Mouse (Mus musculus) intestine, embryonic 15.5 days (tissue): ENCODE measurements at regions not wholly inside any gene's neighbourhood (a gene's known extent, or its start where the extent isn't known, plus 50 kb on each side); places are given as distances from the start of the nearest gene placed in this dataset.

ENCODE experiments used
- ATAC-seq: fragments of 200-750 bp; cut with Nextera tagmentation; 2 replicates; pipeline ENCODE4 v1.8.0; 2017; ENCODE audit warnings: moderate TSS enrichment, moderate library complexity
- H3K27ac ChIP-seq: fragments of 300-500 bp; sonication (generic); 2 replicates; pipeline ENCODE4 v1.5.1; 2015; ENCODE audit warnings: mild to moderate bottlenecking, inconsistent platforms
- H3K27me3 ChIP-seq: fragments of 300-500 bp; sonication (generic); replicated peaks from 2 replicates; pipeline ENCODE4 v1.6.1; 2015; ENCODE audit warnings: inconsistent platforms
- H3K36me3 ChIP-seq: fragments of 300-500 bp; sonication (generic); 2 replicates; pipeline ENCODE4 v1.6.1; 2015; ENCODE audit warnings: inconsistent platforms
- H3K4me1 ChIP-seq: fragments of 300-500 bp; sonication (generic); replicated peaks from 2 replicates; pipeline ENCODE4 v1.6.1; 2015; ENCODE audit warnings: inconsistent platforms
- H3K4me2 ChIP-seq: fragments of 300-500 bp; sonication (generic); replicated peaks from 2 replicates; pipeline ENCODE4 v1.6.1; 2015; ENCODE audit warnings: mild to moderate bottlenecking, inconsistent platforms
- H3K4me3 ChIP-seq: fragments of 300-500 bp; sonication (generic); replicated peaks from 2 replicates; pipeline ENCODE4 v1.5.1; 2015; ENCODE audit warnings: inconsistent platforms
- H3K9ac ChIP-seq: fragments of 300-500 bp; sonication (generic); 2 replicates; pipeline ENCODE4 v1.6.1; 2015; ENCODE audit warnings: inconsistent platforms
- H3K9me3 ChIP-seq: fragments of 300-500 bp; sonication (generic); 2 replicates; pipeline ENCODE4 v1.6.1; 2016; ENCODE audit warnings: inconsistent platforms
- WGBS: fragments of 180-500 bp; shearing (Covaris S2); methylation state at CpG from one replicate; pipeline ENCODE4 v1.1.7; 2015; 5-methylcytosine and 5-hydroxymethylcytosine counted together

DNA sequence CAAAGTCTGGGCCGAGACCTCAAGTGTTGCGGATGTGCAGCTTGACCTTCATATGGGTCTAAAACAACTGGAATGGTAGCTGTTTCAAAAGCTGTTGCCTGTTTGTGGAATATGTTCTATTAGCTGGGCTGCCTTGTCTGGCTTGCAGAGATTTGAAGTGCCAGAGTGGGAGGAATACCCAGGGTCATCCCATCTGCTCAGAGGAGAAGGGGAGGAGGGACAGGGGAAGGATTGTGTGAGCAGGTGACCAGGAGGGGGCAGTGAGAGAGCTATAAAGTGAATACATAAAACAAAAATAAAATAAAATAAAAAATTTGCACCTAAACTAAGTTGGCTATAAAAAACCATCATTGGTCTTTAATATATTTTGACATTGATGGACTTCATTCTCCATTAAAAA lies 377.7 kb downstream of the Bmper start:
- WGBS = 93% methylated on average over 2 of the region's 2 CpGs
- no peak for ATAC-seq
- H3K4me3 ChIP-seq = no peak overlapping the region
- no peaks in the 10 kb centered on the region for H3K9me3 ChIP-seq
- H3K4me1 ChIP-seq = no peaks in the 10 kb centered on the region
- no peaks in the 10 kb centered on the region for H3K27me3 ChIP-seq
- no peak overlapping the region for H3K27ac ChIP-seq
- H3K36me3 ChIP-seq = no peaks in the 10 kb centered on the region
- no peak overlapping the region for H3K4me2 ChIP-seq
- no peak overlapping the region for H3K9ac ChIP-seq
